Mouse (Mus musculus) lung, adult 2 months (tissue): ENCODE data around the gene Draxin.

Experiments used
- CTCF ChIP-seq: fragments of 200-500 bp; IDR thresholded peaks from 2 replicates; pipeline ENCODE4 v1.5.1; 2011; ENCODE audit warnings: mild to moderate bottlenecking, low read length, control low read depth; ENCODE audit not compliant: insufficient read depth
- POLR2A ChIP-seq: fragments of 200-500 bp; IDR thresholded peaks from 2 replicates; pipeline ENCODE4 v1.6.1; 2011; ENCODE audit warnings: low read depth, mild to moderate bottlenecking, control low read depth, low read length, borderline replicate concordance; ENCODE audit errors: extremely low read depth

DNA sequence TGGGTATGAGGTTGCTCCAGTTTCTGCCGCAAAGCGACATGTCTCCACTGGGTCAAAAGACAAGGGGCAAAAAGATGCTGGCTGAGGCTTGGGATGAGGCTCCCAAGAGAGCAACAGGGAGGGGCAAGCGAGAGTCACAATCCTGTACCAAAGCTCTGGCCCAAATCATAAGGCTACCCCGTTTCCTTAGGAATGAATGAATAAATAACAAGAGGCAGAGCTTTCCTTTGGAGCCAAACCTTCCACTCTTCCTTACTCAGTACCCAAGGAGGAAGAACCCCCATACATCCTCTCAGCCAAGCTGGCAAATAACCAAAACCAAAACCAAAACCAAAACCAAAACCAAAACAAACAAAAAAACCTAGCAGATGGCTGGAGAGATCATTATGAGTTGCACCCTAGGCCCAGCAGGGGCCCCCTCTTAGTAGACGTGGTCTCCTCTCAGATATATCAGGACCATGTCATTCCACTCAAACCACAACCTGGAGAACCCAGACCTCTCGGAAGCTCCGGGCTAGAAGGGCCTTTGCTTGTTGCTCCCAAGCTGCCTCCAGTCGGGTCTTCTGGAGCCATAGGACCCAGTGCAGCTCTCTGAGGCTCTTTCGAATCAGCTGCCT is 60.8 kb downstream of the Draxin start:
- TF ChIP-seq CTCF = no peak
- TF ChIP-seq POLR2A = no peak
